Mouse (Mus musculus) urinary bladder, postnatal 4 days (tissue): ENCODE data around the gene Tmem94.
A peak's percentile ranks its signal among the peaks of the same experiment; 100 is the strongest.

Experiments used
- DNase-seq, 2 experiments: peaks; one replicate each; pipeline ENCODE4 v3.0.0; 2021 to 2022; ENCODE audit warnings: low spot score in 2 of 2

Tmem94 gene

GRCm38 (mm10) chr11:115808696-115809310 is 43.6 kb downstream of the Tmem94 start:
- DNase-seq = peak in 1 of 2 experiments; percentile 57

DNA sequence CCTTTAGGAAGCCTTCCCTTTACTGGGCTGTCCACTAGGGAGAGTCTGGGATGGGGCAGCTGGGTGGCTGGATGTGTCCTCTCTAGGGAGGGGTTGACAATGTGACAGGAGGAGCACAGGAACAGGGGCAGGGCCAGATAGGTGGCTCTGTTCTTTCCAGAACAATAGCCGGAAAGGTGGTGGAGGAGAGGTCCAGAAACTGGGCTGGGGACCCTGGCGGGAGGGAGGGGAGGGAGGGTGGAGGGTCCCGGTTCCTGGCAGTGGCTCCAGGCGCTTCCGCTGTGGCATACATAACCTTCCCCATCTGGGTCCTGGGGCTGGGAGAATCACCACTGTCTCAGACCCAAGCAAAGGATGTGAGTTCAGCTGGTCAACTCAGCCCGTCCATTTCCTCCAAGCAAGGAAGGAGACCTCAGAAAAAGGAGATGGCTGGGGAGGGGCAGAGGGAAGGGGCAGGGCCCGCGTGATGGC is 44.1 kb downstream of the Tmem94 start:
- no peak for DNase-seq

- DNase-seq = peak in 1 of 2 experiments; percentile 64
Measured at GRCm38 (mm10) chr11:115810377-115810776, 45.1 kb downstream of the Tmem94 start.

GRCm38 (mm10) chr11:115811381-115812093 is 46.3 kb downstream of the Tmem94 start:
- no peak for DNase-seq

DNA sequence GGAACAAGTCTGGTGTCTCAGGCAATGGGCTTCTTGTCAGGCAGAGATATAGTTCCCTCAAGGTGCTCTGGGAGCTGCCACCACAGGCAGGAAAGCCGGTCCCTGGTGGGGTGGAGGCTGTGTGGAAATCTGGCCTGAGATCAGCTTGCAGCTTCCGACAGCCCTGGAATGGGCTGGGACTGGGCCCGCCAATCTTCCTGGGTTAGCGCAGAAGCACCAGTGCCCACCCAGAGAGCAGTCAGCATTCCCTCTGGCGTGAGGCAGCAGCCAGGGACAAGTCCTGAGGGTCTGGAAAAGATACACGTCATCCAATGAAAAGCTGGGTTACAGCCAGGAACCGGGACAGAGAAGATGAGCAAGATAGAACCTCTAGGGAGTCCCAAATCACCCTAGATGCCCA is 46.9 kb downstream of the Tmem94 start:
- DNase-seq = no peak

DNA sequence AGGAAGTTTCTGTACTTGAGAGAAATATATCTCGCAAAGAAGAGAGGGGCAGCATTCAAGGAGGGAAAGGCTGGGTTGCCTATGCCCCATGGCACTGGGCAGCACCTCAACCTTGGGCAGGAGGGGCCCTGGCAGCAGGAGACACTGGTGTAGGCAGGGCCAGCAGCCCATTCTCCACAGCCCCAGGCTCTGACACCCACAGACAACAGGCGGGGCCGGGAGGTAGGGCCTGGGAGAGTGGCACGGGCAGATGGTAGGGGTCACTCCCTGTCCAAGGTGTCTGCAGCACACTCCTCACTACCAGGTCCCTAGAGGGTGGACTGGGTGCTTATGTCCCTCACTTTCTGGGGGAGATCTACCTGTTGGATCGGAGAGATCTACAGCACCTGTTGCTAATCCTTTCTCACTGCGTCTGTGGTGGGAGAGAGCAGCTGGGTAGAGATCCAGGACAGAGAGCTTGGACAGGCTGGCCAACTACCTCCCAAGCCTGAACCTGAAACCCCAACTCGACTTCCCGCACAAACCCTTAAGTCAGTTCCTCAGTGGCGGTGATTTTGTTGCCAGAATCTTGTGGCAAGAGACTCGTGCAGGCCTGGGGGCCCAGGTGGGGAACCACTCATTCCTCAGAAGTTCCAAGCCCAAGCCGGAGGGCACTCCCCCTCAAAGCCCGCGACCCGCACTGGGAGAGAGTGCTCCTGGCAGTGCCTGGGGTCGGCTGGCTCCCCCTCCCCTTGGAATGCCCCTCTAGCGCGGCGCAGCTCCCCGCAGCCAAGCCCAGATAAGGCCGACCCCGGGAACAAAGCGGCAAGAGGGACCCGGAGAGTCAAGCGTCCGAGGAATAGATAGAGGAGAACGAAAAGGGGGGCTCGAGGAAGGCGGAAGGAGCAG is 47.5 kb downstream of the Tmem94 start:
- peak in 1 of 2 experiments; percentile 54 for DNase-seq

- peak; percentile 95 to 97 for DNase-seq
Measured at GRCm38 (mm10) chr11:115813507-115814296, 48.5 kb downstream of the Tmem94 start, which contains the start of gene Caskin2. Gene Caskin2 (minus strand): TSS chr11:115813639.

GRCm38 (mm10) chr11:115814605-115815450 is 49.6 kb downstream of the Tmem94 start, which contains the start of gene Tsen54:
Gene Tsen54 (plus strand): TSS chr11:115814724.
- DNase-seq = peak; percentile 81 to 90

DNA sequence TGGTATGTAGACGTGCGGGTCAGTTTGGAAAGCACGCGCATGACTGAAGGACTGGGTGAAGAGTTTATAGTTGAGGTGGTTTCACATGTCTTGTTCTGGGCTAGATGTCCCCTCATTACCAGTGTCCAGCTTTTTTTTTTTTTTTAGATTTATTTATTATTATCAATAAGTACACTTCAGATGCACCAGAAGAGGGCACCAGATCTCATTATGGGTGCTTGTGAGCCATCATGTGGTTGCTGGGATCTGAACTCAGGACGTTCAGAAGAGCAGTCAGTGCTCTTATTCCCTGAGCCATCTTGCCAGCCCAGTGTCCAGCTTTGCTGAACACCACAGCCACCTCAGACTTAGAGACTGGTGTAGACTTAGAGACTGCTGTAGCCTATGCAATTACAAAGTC is 52.1 kb downstream of the Tmem94 start:
- no peak for DNase-seq

DNA sequence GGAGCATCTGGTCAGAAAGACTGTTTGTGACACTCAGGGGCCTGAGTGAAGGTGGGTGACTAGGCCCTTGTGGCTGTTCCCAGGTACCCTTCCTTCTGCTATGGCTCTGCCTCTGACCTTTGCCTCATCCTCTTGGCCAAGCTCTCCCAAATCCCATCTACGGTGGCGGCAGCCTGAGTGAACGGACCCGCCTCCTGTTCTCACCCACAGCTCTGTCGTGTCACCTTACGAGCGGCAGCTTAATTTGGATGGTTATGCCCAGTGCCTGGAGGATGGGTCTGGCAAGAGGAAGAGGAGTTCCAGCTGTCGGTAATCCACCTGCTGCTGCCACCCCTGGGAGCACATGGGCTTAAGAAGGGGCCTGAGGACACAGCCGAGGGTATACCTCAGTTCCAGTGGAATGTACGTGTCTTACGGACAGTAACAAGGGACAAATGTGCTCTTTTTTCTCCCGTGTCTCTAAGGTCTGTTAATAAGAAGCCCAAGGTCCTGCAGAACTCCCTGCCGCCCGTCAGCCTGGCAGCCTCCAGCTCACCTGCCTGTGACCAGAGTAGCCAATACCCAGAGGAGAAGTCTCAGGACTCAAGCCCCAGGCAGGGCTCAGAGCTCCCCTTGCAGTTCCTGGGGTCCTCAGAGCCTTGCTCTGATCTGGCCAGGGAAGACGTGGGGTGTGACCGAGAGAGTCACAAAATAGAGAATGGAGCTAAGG is 54.8 kb downstream of the Tmem94 start:
- no peak for DNase-seq

DNA sequence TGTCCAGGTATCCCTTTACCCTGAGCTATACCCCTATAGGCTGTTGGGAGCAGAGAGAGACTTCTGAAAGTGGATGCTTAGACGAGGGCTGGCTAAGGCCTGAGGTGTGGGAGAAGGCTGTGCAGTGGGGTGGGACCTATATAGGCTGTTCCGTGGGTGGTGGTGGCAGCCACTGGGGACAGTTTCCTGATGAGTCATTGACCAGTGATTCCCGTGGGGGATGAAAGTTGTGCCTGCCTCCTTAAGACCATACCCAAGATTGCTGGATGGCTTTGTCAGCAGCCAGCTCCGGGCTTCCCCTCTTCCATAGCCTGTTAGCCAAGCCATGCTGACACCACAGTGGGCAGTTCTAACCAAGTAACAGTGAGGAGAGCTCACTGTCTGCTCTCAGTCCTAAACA is 55.8 kb downstream of the Tmem94 start:
- no peak for DNase-seq

DNA sequence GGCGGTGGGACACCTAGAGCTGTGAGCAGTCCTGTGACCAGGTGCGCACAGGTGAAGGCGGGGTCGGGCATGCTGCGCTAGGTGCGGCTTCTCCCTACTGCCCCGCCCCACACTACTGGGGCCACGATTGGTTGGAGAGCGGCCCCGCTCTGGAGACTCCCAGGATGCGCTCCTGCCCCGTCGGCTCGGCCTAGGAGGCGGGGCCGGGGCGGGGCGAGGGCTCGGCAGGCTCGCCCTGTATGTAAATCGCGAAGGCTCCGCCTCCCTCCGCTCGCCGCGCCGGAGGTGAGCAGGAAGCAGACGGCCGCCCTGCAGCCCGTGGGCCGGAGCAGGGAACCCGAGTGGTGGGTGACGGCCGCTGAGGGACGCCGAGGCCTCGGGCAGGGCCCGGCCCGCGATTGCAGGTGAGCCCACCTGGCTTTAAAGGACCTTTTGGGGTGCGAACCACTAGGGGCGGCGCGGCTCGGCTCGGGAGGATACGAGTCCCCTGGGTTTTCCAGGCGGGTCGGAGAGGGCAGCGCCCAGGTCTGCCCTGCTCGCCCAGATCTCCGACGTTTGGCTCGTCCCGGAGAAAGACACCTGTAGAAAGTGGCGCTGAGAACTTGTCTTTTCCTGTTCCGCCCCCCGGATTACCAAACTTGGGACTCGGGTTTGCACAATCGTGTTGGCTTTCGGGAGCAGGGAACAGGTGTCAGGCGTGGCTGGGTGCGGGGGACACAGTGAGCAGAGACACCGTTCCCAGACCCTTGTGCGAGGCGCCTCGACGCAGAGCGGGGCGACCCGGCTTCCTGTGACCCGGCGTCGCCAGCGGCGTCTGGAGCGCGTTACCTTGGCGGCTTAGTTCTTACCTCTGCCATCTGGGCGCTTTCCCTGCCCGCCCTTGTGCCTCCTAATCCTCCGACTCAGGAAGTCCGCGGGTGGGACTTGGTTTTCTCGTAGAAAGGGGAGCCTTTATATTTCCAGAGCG is 58.8 kb downstream of the Tmem94 start, which contains the start of gene Llgl2:
Llgl2 (plus strand) TSS at position 276 of the 967 bp plus-strand sequence.
- DNase-seq = peak; percentile 84 to 86

DNA sequence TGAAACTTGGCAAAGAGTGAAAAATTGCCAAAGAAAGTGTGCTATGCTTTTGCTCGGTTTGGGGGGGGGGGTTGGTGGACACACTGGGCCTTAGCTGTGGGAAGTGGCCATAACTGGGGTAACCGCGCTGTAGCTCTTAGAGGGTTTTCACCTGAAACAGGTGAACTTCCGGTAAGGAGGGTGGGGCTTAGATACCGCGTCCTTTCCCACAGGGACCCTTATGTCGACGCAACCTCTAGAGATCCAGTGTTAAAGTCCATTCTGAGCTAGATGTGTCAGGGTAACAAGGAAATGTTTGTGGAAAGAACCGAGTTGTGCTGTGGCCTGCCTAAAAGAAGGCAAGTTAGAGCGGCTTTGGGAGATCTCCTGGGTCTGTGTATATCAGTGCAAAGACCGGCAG is 59.6 kb downstream of the Tmem94 start:
- DNase-seq = no peak

DNA sequence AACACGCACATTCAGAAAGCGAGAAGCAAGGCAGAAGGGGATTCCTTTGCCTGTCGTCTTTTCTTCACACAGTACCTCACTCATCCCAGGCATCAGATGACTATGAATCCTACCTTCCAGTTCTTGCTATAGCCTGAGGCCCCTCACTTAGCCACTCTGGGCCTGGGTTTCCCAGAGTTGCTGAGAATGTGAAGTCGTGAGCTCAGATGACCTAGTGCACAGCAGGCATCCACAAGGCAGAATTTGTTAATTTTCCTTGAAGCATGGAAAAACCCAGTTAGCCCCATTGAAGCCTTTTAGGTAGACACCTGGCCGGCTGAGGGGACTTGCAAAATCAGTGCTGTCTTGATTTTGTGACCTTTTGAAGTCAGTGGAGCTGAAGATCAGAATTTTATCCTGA is 61.3 kb downstream of the Tmem94 start:
- DNase-seq = no peak

GRCm38 (mm10) chr11:115827624-115828023 is 62.4 kb downstream of the Tmem94 start:
- DNase-seq = no peak

- DNase-seq = no peak
Measured at GRCm38 (mm10) chr11:115829036-115829435, 63.8 kb downstream of the Tmem94 start.

DNA sequence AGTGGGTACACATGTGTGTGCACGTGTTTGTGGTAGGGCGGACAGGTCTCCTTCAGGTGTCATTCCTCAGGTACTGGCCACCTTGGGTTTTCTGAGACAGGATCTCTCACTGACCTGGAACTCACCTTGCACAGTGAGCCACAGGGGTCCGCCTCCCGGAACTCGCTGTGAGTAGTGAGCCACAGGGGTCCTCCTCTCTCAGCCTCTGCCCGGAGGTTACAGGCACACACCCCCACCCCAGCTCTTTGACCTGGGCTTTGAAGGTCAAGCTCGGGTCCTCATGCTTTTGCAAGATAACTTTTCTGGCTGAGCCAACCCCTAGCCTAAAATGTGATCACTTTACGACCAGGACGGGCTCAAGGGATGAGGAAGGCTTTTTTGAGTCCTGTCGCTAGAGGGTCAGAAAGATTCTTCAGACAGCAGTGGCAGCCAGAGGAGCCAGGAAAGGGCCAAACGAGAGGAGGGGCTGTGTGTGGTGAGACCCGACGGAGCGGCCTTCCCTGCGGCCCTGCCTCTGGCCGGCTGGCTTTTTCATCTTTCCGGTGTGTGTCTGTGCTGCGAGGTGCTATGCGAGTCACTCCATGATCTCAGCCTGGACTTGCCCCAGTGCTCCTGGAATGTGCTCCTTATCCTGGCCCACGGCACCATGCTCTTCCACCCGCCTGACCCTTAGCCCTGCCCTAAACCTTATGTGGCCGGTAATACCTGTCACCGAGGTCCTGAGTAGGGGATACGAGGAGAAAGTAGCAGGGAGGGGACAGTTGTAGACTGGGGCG is 65.5 kb downstream of the Tmem94 start:
- DNase-seq = no peak

DNA sequence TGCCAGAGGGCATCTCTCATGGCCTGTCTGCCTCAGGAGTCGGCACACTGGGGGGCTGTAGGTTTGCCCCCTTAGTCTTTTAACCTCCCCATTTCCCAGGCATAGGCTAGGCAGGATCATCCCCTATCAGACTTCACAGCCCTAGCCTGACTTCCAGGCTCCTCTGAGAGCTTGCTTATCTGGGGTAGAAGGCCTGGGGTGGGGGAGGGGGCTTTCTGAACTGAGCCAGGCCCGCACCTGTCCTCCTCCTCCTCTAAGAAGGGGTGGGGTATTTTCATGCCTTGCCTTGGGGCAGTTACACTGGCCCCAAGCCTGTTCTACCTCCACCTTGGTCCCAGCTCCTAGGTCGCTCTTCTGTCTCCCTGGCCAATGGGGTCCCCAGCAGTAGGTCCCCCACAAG is 66.3 kb downstream of the Tmem94 start:
- no peak for DNase-seq
